Mouse (Mus musculus) left cerebral cortex, postnatal 4 days (tissue): ENCODE data around the gene Sos1. TPM values are rescaled to one million over a fixed set of nuclear protein-coding genes. Genes with fewer than 3 reads are reported as not detected.
A peak's percentile ranks its signal among the peaks of the same experiment; 100 is the strongest.

Source experiments
- DNase-seq: peaks from one replicate; pipeline ENCODE4 v3.0.0-alpha.2; 2022
- intact Hi-C: fragments of 180-260 bp; cut with DNase I; formaldehyde crosslinking; loops from one replicate; pipeline ENCODE4 v1.15.1; 2025
- total RNA-seq, 2 experiments: library from RNA; stranded (reverse); gene quantifications; 2 replicates each; pipeline ENCODE4 v1.2.3; 2021

Sos1 gene
- 10 to 100 TPM; 43.5 to 45.9 TPM for total RNA-seq

DNA sequence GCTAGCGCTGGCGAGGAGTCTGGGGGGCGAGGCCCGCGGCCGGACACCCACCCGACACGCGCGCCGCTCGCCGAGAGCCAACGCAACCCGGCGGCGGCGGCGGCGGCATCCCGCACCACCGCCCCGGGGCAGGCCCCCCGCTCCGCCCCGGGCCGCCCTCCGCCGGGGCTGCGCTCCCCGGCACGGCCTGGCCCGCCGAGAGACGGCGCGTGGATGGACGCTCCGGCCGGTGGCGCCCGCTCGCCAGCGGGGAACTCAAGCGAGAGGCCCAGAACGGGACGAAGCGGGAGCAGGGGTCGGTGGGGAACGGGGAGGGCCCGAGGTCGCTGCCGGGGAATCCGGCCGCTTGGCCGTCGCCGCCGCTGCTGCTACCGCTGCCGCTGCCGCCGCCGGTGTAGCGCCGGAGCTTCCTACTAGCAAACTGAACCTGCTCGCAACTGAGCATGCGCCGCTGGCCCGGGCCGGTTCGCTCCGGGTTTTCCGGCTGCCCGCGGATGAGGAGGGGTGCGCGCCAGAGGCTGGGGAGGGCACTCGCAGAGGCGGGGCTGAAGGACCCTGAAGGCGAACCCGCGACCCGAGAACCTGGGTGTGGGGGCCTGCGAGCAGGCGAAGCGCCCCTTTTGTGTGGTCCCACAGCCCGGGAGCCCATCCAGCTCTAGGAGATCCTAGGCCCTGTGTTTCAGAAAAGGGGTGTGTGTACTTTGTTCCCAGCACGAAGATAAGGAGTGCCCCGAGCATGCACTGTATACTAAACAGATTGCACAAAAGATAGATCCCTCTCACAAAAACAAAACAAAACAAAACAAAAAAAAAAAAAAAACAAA is at the start of gene Sos1:
TSS of gene Sos1 (minus strand) at position 423 of the 824 bp plus-strand sequence.
- peak; percentile 98 for DNase-seq
- intact Hi-C loops = loop anchor here (2.0 kb wide), 1 partner anchor 79 kb away; no protein-coding TSS in a partner anchor

DNA sequence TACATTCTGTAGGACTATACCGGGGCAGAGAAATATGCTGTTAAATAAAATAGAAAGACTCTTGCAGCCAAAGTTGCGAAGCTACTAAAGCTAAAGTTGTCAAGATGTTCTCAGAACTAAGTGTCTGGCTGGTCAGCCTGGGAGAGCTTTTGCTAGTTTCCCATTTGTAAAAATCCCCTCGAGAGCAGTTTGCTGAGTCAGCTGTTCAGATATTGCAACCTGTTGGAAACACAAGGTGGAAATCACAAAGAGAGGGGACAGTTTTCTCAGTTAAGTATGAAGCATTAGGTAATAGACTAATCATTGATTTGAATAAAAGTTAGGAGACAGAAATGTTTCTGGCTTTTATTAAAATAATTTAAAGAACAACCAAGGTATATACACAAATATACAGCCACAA is 43.0 kb upstream of the Sos1 start:
- intact Hi-C loops = no loop called here
- DNase-seq = no peak

DNA sequence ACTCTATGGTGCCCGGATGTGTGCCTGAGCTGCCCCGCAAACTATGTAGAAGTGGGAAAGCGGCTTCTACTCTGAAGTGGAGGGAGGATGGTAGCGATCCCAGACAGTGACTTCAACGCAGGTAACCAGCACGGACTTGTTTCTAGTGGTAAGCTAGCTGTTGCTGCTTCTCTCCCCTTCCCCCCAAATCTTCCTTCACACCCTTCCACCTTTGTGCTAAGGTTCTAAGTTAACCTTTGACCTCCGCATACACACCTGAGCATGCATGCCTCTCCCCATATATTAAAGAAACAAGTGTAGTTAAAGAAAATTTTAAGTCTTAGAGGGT is 41.9 kb upstream of the Sos1 start:
- intact Hi-C loops = no loop called here
- no peak for DNase-seq

DNA sequence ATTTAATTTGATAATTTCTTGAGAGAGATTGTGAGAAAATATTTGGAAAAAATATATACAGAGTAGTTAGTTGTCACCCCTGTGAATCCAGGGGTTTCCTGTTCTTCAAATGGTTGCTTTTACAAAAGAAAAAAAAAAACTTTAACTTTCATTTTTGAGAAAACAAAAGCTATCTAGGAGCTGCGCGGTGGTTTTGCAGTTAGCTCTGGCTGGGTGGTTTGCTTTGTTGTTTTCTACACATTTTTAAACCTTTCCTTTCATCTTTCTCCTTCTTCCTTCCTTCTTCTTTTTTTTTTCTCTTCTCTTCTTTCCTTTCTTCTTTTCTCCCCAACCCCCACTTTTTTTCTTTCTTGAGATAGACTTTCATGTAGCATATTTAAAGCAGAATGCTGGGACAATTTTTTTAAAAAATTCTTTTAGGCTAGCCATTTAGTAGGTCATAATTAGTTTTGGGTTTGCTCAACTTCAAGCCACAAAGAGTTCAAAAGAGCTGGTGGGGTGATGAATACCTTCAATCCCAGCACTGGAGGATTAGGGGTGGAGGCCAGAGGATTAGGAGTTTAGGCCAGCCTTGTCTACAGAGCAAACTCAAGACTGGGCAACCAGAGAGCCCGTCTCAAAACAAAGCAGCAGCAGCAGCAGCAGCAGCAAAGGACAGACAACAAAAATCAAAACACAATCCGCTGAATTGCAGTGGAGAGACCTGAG is 41.4 kb upstream of the Sos1 start:
- no peak for DNase-seq
- intact Hi-C loops = no loop called here

DNA sequence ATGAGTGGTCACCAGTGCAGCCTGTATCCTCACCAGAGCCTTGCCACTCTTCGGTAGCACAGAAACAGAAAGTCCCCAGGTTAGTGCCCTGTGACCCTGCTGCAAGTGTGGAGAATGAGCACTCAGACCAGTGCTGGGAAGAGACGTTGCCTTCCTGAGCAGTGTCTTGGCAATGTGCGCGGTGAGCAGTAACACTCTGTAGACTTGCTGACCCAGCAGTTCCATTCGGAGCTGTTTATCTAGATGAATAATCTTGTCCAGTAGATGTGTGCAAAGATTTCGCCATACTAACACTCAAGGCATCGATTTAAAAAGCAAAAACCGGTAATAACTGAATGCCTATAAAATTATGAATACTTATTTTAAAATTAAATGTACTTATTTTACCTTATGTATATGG is 40.3 kb upstream of the Sos1 start:
- intact Hi-C loops = no loop called here

DNA sequence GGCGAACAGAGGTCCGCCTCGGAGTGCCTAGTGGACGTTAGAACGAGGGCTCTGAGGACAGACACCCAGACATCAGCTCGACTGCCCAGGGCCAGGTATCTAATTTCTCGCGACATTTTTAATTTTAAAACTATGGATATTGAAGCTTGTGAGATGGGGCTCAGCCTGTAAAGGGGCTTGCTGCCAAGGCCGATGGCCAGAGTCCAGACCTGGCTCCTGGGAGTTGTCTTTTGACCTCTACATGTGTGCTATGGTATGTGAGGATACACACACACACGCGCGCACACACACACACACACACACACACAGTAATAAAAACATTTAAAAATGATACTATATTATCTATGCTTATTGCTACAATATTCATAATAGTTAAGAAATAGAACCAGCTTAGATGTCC is 38.6 kb upstream of the Sos1 start:
- peak; percentile 36 for DNase-seq
- intact Hi-C loops = no loop called here

More for the DNA sequence above, 40.3 kb upstream of the Sos1 start:
- DNase-seq = no peak

DNA sequence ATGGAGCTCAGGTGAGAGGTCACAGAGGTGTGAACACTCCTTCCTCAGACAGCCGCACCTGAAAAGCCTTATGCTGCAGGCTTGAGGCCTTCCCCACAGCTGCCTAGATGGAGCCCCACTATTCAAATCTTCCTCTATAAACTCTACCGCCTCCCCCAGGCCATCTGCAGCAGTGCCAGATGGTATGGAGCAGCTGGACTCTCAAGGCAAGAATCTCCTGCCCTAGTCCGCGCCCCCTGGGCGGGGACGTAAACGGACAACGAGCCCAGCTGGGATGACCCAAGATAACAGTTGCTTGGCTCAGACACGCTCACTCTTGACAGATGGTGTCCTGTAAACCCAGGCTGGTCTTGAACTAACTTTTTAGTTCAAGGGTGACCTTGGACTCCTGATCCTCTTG is 37.0 kb upstream of the Sos1 start:
- intact Hi-C loops = no loop called here

DNA sequence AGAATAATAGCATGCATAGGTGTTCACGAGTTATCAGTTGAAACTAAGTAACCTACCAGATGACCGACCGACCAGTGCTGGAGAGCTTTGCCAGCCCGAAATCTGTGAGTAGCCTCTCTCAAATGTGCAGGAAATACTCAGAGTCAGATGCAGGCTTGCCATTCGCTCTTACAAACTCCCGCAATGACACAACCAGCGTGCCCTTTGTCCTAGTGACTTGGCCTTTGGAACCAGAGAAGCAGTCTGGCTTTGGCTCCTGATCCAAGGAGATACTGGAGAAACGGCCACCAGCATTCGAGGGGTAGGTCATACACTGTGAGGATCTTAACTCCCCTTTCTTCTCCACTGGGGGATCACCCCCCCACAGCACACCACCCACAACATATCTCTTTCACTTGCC is 35.7 kb upstream of the Sos1 start:
- DNase-seq = no peak
- intact Hi-C loops = no loop called here

More for the DNA sequence above, 37.0 kb upstream of the Sos1 start:
- DNase-seq = peak; percentile 24

DNA sequence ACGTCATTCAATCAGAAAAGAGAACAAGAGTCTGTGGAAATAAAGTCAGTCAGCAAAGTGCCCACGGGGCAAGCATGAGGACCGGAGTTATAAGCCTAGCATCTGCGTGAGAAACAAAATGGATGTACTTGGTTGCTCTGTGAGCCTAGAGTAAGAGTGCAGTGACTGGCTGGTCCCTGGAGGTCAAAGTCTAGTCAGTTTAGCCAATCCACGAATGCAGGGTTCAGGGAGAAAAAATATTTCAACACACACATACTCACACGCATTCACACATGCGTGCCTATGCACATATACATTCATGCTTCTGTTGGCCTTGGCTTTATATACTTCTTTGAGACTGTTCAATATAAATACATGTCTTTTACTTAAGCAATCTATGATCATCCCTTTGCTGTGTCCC is 35.3 kb upstream of the Sos1 start:
- intact Hi-C loops = no loop called here
- no peak for DNase-seq

DNA sequence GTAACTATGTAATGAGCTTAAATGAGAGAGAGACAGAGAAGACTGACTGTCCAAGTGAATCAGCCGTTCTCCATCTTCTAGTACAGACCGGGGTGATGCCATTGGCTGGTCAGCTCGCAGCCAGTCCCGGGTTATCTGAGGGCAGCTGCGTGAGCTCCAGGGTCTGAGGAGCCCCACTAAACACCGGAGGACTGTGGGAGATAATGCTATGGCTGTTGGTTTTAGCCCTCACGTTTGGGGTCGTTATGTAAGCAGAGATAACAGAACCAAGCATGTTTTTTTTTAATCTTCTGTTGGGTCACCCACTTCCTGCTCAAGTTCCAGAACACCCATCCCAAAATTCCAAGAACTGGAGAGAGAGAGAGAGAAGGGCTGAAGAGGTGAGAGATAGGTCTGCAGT is 33.5 kb upstream of the Sos1 start:
- intact Hi-C loops = no loop called here

DNA sequence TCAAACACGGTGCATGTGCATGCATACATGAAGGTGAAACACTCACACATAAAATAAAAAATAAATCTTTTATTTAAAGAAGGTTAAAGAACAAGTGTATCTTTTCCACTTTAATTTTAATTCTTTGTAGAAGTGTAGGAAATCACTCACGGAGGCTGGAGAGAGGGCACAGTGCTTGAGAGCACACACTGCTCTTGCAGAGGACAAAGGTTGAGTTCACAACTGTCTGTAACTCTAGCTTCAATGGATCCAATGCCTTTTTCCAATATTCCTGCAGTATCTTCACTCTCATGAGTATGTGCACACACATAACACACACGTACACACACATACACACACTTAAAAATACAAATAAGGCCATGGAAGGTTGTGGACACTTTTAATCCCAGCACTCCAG is 30.2 kb upstream of the Sos1 start:
- intact Hi-C loops = no loop called here
- DNase-seq = no peak

More for the DNA sequence above, 33.5 kb upstream of the Sos1 start:
- DNase-seq = no peak

DNA sequence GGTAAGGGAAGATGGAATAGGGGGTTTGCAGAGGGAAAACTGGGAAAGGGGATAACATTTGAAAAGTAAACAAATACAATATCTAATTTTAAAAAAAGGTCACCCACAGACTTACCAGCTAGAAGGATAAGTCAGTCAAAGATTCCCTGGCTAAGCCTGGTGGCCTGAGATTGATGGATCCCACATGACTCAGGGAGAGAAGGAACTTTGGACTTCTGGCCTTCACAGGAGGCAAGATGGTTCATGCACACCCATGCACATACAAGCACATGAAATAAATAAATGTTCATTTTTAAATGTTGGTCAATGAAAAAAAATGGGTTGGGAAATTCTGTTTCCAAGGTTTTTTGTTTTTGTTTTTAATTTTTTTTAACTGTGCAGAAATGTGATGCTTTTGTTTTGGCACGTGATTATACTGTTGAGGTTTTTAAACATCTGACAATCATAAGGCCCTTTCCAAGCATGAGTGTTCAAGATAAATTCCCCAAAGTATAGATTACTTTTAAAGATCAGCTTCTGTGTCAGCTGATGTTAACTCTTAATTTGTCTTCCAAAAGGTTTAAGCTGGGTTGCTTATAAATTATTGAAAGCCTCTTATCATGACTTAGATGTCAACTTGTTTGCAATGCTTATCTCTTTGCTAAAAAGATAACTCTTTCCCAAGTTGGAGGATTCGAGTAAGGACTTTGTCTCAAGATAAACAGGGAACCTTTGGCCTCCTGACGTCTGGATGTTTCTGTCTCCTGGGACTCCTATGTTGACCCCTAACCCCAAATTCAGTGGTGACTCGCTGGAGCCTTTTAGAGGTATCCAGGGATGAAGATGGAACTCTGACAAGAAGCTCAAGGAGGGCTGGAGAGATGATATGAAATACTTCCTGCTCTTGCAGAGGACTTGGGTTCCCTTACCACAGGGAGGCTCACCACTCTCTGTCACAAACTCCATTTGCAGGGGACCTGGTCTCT is 29.5 kb upstream of the Sos1 start:
- no peak for DNase-seq
- intact Hi-C loops = no loop called here

DNA sequence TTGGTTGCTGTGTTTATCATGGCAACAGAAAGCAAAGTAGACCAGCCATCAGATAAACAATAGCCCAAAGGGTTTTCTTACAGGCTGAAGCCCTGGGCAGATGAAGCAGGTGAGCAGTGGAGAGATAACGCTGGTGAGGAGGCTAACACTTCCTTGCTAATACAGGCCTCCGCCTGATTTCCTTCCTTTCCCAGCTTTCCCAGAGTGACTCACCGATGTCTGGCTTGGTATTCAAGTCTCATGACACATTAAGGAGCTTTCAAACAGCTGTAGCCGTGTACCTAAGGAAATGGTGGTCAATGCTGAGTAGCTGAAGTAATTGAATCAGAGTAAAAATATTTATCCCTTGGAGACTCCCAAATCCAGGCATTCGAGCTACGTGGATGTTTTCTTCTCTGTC is 25.5 kb upstream of the Sos1 start:
- DNase-seq = no peak
- intact Hi-C loops = no loop called here

DNA sequence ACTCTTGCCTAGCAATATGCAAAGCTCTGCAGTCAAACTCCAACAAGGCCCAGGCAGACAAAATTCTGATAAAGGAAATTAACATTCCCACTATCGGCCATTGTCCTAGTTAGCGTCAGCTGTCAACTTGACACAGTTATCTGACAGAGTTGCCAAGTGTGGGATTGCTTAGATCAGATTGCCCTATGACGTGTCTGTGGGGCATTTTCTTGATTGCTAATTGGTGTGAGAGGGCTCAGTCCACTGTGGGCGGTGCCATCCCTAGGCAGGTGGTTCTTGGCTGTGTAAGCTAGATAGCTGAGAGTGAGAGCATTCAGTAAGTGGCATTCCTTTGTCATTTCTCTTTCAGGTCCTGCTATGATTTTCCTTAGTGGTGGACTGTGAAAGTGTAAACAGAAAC is 25.1 kb upstream of the Sos1 start:
- intact Hi-C loops = no loop called here

DNA sequence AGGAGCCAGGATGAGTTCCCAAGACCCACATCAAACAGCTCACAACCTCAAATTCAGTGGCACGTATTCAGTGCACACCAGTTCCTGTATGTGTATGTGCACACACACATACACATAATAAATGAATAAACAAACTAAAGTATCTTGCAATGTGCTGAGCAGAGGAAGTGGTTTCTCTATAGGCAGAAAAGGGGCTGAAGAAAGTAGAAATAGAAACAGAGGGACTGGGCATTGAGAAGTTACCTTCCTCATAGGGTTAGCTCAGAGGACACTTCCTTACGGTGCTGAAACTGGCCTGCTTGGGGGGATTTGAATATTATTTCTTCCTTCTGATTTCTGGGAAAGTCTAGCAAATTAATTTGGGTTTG is 21.5 kb upstream of the Sos1 start:
- intact Hi-C loops = no loop called here

More for the DNA sequence above, 25.1 kb upstream of the Sos1 start:
- no peak for DNase-seq

DNA sequence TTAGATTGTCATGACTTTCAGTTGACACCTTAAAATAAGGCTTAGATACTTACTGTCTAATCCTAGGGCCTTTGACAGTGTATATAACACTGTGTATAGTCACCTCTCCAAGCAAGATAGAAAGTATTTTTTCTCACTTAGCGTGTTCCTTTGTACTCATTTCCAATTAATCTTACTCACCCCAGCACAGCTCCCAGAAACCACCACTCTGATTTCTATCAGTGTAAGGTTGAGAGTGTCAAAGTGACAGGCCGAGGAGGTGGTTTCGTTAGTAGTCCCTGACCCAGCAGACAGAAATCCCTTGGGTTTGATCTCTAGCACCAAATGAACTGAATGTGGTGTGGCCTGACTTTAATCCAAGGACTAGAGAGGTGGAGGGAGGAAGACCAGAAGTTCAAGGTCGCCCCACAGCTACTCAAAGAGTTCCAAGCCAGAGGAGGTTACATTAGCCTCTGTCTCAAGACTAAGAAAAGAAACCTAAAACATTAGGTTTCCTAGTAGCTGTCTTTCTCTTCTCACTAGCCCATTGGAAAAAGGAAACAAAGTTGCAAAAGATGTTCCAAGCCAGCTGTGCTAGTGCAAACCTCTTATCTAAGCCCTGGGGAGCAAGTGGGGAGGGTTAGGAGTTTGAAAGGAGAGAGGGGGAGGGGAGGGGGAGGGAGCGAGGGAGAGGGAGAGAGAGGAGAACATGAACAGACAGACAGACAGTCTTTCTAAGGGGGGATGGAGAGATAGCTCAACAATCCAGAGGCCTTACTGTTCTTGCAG is 21.0 kb upstream of the Sos1 start:
- DNase-seq = no peak
- intact Hi-C loops = no loop called here

More for the DNA sequence above, 21.5 kb upstream of the Sos1 start:
- no peak for DNase-seq

DNA sequence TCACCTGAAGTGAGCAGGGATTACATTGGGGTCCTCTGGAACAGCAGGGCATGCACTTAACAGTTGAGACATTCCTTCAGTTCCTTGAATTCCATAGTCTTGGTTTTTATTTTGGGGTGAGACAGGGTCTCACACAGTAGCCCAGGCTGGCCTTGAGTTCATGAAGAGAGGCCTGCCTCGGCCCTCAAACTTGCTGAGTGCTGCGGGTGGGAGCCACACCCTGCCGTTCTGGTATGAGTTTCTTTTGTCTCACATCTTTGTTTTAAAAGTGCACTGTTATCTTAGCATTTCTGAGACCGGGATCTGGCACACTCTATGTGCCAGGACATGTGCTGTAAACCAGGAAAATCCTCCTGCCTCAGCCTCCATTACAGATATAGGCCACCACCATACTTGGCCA is 19.8 kb upstream of the Sos1 start:
- DNase-seq = no peak
- intact Hi-C loops = no loop called here

DNA sequence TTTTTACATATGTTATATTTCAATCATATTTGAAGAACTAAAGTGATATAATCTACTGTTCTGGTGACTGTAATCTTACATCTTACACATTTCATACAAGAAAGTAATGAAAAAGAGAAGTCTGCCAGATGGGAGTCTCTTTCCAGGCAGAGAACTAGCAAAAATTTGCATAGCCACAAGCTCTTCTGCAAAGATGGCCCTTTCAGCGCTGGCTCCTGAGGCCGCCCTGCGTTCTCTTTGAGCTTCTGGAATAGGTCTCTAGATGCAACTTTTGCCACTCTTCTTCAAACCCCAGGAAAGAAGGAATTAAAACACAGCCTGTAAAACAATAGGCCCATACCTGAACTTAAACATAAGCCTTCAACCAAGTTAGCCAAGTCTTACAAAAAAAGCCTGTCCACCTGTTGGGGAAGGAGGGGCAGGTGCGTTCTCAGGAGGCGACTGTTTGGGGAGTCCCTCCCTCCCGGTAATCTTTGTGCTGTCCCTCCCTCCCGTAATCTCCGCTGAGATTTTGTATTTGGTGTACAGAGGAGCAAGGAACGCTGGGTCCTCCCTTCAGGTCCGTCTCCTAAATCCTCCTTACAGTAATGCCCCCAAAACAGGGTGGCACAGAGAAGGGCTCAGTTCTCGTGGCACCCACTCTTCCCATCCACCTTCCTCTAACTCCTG is 18.5 kb upstream of the Sos1 start:
- intact Hi-C loops = no loop called here
- DNase-seq = no peak

DNA sequence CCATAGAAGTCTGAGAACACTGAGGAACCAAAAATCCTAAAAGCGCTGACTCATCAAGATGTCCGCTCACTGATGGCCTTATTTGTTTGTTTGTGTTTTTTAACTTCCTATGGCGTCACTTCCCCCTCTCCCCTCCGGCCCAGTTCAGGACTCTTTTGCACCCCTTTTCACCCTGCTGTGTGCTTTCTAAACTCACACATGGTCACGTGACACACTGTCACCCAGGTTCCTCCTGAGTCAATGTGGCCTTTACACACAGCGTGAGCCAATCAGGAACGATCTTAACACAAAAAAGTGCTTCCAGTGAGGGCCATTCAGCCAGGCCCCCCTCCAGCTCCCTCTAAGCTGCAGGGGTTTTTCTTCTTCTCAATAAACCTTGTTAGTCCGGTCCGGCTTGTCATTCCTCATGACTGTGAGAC is 16.9 kb upstream of the Sos1 start:
- DNase-seq = no peak
- intact Hi-C loops = no loop called here

DNA sequence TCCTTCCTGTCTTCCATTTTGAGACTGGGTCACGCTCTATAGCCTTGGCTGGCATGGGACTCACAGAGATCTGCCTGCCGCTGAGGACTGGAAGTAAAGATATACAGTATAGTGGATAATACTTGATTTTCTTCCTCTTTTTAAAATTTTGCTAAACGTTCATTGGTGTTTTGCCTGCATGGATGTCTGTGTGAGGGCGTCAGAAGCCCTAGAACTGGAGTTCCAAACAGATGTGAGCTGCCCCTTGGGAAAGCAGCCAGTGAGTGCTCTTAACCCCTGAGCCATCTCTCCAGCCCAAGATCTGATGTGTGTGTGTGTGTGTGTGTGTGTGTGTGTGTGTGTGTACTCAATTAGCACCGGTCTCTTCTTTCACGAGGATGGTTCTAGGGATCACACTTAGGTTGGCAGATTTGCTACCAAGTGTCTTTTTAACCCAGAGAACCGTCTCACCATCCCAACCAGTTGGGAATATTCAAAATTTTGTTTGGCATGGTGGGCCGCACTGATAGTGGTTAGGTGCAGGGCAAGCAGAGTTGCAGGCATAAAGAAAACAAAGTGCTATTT is 16.4 kb upstream of the Sos1 start:
- intact Hi-C loops = no loop called here
- no peak for DNase-seq
